ENCODE assay signal across 9 mouse cellular contexts in genomic region chr9:27325920-27326319, GRCm38 (mm10). TPM values are rescaled to one million over a fixed set of nuclear protein-coding genes. Genes with fewer than 3 reads are reported as not detected.
DNase-seq lines count a peak whose midpoint lies in the region; ATAC-seq and TF ChIP-seq lines count a peak whose summit lies in the region.
"Had no signal": no experiment of that assay in that cellular context is flagged by ENCODE, and none has a peak within 500 bp of the region (broad histone marks: within the 10 kb centered on the region; RNA-seq: fewer than 3 reads in every experiment).

No protein-coding gene starts in this region.

- no peak overlapping the region for H3K4me3 ChIP-seq in intestine, postnatal 0 days (ENCODE audit: low read depth, low read length)
- no peak overlapping the region for H3K4me3 ChIP-seq in intestine, embryonic 15.5 days (replicated peaks)
- H3K4me3 ChIP-seq: liver, embryonic 13.5 days had no signal

- ATAC-seq in intestine, postnatal 0 days, result no peak
- no peak for ATAC-seq in intestine, embryonic 15.5 days

- no peak overlapping the region for H3K4me2 ChIP-seq in intestine, postnatal 0 days (replicated peaks; ENCODE audit: low read depth)
- H3K4me2 ChIP-seq in intestine, embryonic 15.5 days (replicated peaks), result no peak overlapping the region
- H3K4me2 ChIP-seq: liver, embryonic 13.5 days had no signal

- H3K9ac ChIP-seq in intestine, postnatal 0 days (ENCODE audit: low read depth, low read length), result no peak overlapping the region
- H3K9ac ChIP-seq in intestine, embryonic 15.5 days, result no peak overlapping the region
- H3K9ac ChIP-seq: liver, embryonic 13.5 days had no signal

- H3K27me3 ChIP-seq in intestine, postnatal 0 days (replicated peaks; ENCODE audit: control insufficient read depth, insufficient read depth, low read length), result no peaks in the 10 kb centered on the region
- no peaks in the 10 kb centered on the region for H3K27me3 ChIP-seq in intestine, embryonic 15.5 days (replicated peaks)
- H3K27me3 ChIP-seq: liver, embryonic 13.5 days had no signal

- WGBS in intestine, postnatal 0 days, result 39% methylated on average over 2 of the region's 2 CpGs
- 52% methylated on average over 2 of the region's 2 CpGs for WGBS in intestine, embryonic 15.5 days

- H3K9me3 ChIP-seq in intestine, postnatal 0 days (ENCODE audit: control insufficient read depth), result no peaks in the 10 kb centered on the region
- no peaks in the 10 kb centered on the region for H3K9me3 ChIP-seq in intestine, embryonic 15.5 days
- H3K9me3 ChIP-seq: liver, embryonic 13.5 days had no signal

- H3K4me1 ChIP-seq in intestine, postnatal 0 days (replicated peaks; ENCODE audit: control insufficient read depth, insufficient read depth, low read length), result no peaks in the 10 kb centered on the region
- no peaks in the 10 kb centered on the region for H3K4me1 ChIP-seq in intestine, embryonic 15.5 days (replicated peaks)
- H3K4me1 ChIP-seq: liver, embryonic 13.5 days had no signal

- peak; percentile 65 for DNase-seq in Muller cell, postnatal 12 days (ENCODE audit: inconsistent ontology term)
- peak; percentile 82 to 90 for DNase-seq in cerebellum, postnatal 25 days
- peak; percentile 71 for DNase-seq in heart, adult 8-10 months (ENCODE audit: low spot score)
- DNase-seq in layer of hippocampus, postnatal 14 days (ENCODE audit: low spot score in 2 of 2), result peak; percentile 63 to 82
- peak; percentile 63 for DNase-seq in neural tube, embryonic 10.5 days (ENCODE audit: extremely low spot score, low spot score)
- DNase-seq in spleen, postnatal 36 days (ENCODE audit: low spot score in 2 of 2), result no peak
- DNase-seq: liver, embryonic 13.5 days had no signal

- peak; percentile 89 for TF ChIP-seq CTCF in intestine, postnatal 0 days (IDR thresholded peaks at IDR 0.05; ENCODE audit: low read depth)

- no peak overlapping the region for H3K27ac ChIP-seq in intestine, postnatal 0 days (ENCODE audit: low read depth, low read length)
- no peak overlapping the region for H3K27ac ChIP-seq in intestine, embryonic 15.5 days
- H3K27ac ChIP-seq: liver, embryonic 13.5 days had no signal

- H3K36me3 ChIP-seq in intestine, postnatal 0 days (ENCODE audit: control insufficient read depth, insufficient read depth), result no peaks in the 10 kb centered on the region; the same call in 1 of the 2 replicates
- no peaks in the 10 kb centered on the region for H3K36me3 ChIP-seq in intestine, embryonic 15.5 days
- H3K36me3 ChIP-seq: liver, embryonic 13.5 days had no signal

RNA-seq across cellular contexts. Expression of gene Igsf9b, which starts 26.9 kb away (rescaled TPM):
- 3.6 and 3.9 TPM in 2 replicates for polyA plus RNA-seq in intestine, postnatal 0 days (2015; fragmentation: Nextera tagmentation; extraction: Ambion mirVana)
- 4.4 and 4.7 TPM in 2 replicates for polyA plus RNA-seq in intestine, embryonic 15.5 days (2015; fragmentation: Nextera tagmentation; extraction: Ambion mirVana)
- 1 to 10 TPM; 3.7 to 4.9 (median 4.4) TPM for total RNA-seq in heart, adult 8-10 months (2022)
- 10 to 100 TPM; 54.8 to 69.7 TPM for total RNA-seq in layer of hippocampus, postnatal 14 days (2021)

Comparison
In these comparisons a context has a peak if more than half of its experiments do, and no peak if none do; other contexts are left out.
1. DNase-seq: peak in Muller cell, postnatal 12 days (single experiment), cerebellum, postnatal 25 days (2 of 2), heart, adult 8-10 months (single experiment), layer of hippocampus, postnatal 14 days (2 of 2) and neural tube, embryonic 10.5 days (single experiment); none in spleen, postnatal 36 days (0 of 2).
2. RNA of gene Igsf9b, which starts 26.9 kb away (total RNA-seq): 54.8 to 69.7 TPM in layer of hippocampus, postnatal 14 days; 3.7 to 4.9 TPM in heart, adult 8-10 months; every median in the first group is over 4 times any median in the second.